Mouse (Mus musculus): ENCODE measurements around the gene Slc24a4. TPM values are rescaled to one million over a fixed set of nuclear protein-coding genes. Genes with fewer than 3 reads are reported as not detected.

The Slc24a4 gene
- polyA plus RNA-seq, 1 experiment from 2014 or later: 0.14 TPM

DNA sequence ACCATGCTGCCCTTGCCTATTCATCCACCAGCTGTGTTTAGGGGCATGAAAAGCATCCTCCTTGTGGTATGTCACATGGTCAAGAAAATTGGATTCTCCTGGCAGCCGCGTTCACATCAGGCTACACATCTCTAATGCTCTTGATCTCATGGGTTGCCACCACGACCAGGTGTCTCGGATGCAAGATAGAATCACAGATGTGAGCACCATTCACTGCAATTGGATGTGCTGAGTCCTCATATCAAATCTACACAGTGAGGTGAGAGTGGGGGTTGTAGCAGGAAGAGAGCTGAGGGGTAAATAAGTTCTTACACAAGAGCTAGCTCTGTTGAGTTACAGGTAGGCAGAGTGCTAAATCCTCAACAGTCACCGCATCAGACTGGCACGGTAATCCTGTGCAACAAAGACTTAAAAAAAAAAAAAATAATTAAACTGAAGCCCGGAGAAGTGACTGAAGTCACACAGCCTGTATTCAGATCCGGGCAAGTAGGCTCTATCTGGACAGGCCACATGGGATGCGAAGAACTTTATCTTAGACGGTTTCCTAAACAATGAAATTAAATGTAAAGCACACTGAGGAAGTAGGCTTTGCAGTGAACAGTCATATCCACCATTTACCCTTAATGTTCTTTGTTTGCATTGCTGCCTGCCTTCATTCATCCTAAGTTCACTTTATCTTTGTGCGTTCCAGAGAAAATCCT, 180.7 kb downstream of the Slc24a4 start:
- H3K4me3 ChIP-seq: no peak overlapping the region
- 0 out of 2 replicates have a peak, but pooled peaks cover 3% of the 10 kb centered on the region for H3K9me3 ChIP-seq
- no peaks in the 10 kb centered on the region for H3K27me3 ChIP-seq (ENCODE audit: insufficient read depth, poor library complexity, severe bottlenecking)
- H3K36me3 ChIP-seq: no peaks in the 10 kb centered on the region
- 95% methylated on average over 11 of the region's 11 CpGs for WGBS
- no peak overlapping the region for H3K27ac ChIP-seq
- no peak for DNase-seq (ENCODE audit: low spot score)
- H3K4me1 ChIP-seq (replicated peaks): peaks cover 20% of the 10 kb centered on the region

DNA sequence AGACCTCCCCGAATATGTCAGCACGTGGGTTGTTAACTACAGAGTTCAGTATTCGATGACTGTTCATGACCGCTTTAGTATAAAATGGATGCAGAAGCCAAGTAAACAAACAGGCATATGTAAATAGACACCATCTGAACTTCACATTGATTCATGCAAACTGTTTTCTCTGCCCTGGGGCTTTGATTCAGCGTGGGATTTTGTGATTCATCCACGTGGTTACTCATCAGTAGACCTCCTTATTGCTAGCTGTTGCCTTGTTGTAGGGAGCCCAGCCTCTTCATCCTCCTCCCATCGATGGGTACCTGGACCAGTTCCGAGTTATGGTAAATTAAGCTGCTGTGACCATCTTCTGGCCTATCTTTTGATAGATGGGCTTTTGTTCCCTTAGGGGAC, 181.3 kb downstream of the Slc24a4 start:
- WGBS: 94% methylated on average over 8 of the region's 8 CpGs
- Histone ChIP-seq H3K27ac (no peak overlapping the region), H3K4me3 (no peak overlapping the region), H3K27me3 (ENCODE audit: insufficient read depth, poor library complexity, severe bottlenecking) (no peaks in the 10 kb centered on the region), H3K4me1 (replicated peaks) (peaks cover 14% of the 10 kb centered on the region), H3K36me3 (peaks cover 3% of the 10 kb centered on the region; the same call in 1 of the 2 replicates), H3K9me3 (0 out of 2 replicates have a peak, but pooled peaks cover 3% of the 10 kb centered on the region)
- no peak for DNase-seq (ENCODE audit: low spot score)

DNA sequence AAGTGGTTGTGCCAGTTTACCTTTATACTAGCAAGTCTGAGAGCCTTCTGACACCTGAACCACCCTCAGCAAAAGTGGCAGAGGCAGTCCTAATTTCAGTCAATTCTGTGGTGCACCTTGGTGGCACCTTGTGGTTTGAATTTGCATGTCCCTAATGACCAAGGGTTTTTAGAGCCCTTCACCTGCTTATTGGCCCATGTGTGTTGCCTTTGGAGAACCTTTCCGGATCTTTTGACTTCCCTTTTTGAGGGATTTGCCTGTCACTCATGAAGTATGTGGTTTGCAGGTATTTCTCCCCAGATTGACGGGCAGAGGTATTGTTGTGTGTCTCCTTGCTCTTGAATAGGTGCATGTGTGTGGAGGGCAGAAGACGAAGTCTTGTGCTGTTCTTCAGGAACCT, 181.7 kb downstream of the Slc24a4 start:
- H3K4me3 ChIP-seq: no peak overlapping the region
- WGBS: 87% methylated on average over 3 of the region's 3 CpGs

DNA sequence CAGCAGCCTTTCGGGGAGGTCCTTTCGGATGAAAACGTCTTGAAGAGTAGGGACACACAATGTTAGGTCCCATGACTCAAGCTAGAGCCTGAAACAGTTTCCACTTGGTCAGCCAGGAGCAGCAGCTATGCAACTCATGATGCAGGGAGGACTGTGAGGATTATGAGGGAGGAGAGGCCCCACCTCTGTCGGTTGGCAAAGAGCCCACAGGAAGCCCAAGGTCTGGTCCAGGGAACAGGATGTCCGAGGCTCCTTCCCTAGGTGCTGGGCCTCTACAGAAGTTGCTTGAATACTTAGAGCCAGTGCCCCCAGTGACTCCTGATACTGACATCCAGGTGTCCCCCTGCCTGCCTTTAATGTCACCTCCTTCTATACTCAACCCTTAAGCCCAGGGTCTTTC, 182.9 kb downstream of the Slc24a4 start:
- H3K9me3 ChIP-seq: 0 out of 2 replicates have a peak, but pooled peaks cover 3% of the 10 kb centered on the region
- no peak for DNase-seq (ENCODE audit: low spot score)
- WGBS: 94% methylated on average over 5 of the region's 5 CpGs
- no peaks in the 10 kb centered on the region for H3K27me3 ChIP-seq (ENCODE audit: insufficient read depth, poor library complexity, severe bottlenecking)
- H3K4me3 ChIP-seq: no peak overlapping the region
- H3K27ac ChIP-seq: no peak overlapping the region
- peaks cover 6% of the 10 kb centered on the region for H3K4me1 ChIP-seq (replicated peaks)
- peaks cover 11% of the 10 kb centered on the region; the same call in 1 of the 2 replicates for H3K36me3 ChIP-seq

More for the DNA sequence above, 181.7 kb downstream of the Slc24a4 start:
- DNase-seq (ENCODE audit: low spot score): no peak
- peaks cover 8% of the 10 kb centered on the region; the same call in 1 of the 2 replicates for H3K36me3 ChIP-seq
- H3K4me1 ChIP-seq (replicated peaks): peaks cover 10% of the 10 kb centered on the region
- H3K27ac ChIP-seq: no peak overlapping the region
- 0 out of 2 replicates have a peak, but pooled peaks cover 3% of the 10 kb centered on the region for H3K9me3 ChIP-seq
- no peaks in the 10 kb centered on the region for H3K27me3 ChIP-seq (ENCODE audit: insufficient read depth, poor library complexity, severe bottlenecking)

Other genes with a start within 250 kb of the Slc24a4 start
- 16.4 and 18.2 TPM in 2 replicates for gene Trip11, start 215.5 kb upstream of the Slc24a4 start, polyA plus RNA-seq (2016; fragmentation: Nextera tagmentation; extraction: Ambion mirVana)
- 11.3 and 14.8 TPM in 2 replicates for gene Atxn3, start 170.5 kb upstream of the Slc24a4 start, polyA plus RNA-seq (2016; fragmentation: Nextera tagmentation; extraction: Ambion mirVana)
- gene Cpsf2, start 152.7 kb upstream of the Slc24a4 start, polyA plus RNA-seq (2016; fragmentation: Nextera tagmentation; extraction: Ambion mirVana): 28.6 and 36.4 TPM in 2 replicates
- gene Rin3, start 154.3 kb downstream of the Slc24a4 start, polyA plus RNA-seq (2016; fragmentation: Nextera tagmentation; extraction: Ambion mirVana): 5.1 TPM in 2 replicates

All from hindbrain, embryonic 10.5 days (tissue).